Mouse (Mus musculus) hindbrain, embryonic 13.5 days (tissue): ENCODE measurements around the gene Serpinb6d. TPM values are rescaled to one million over a fixed set of nuclear protein-coding genes. Genes with fewer than 3 reads are reported as not detected.

Experiments used
- ATAC-seq: fragments of 200-750 bp; cut with Nextera tagmentation; 2 replicates; pipeline ENCODE4 v1.8.0; 2017; ENCODE audit warnings: moderate TSS enrichment; ENCODE audit not compliant: low FRiP score
- H3K27ac ChIP-seq: fragments of 300-500 bp; sonication (generic); 2 replicates; pipeline ENCODE4 v1.5.1; 2015; ENCODE audit warnings: inconsistent platforms, mild to moderate bottlenecking, moderate library complexity
- H3K27me3 ChIP-seq: fragments of 300-500 bp; sonication (generic); 2 replicates; pipeline ENCODE4 v1.6.1; 2015; ENCODE audit warnings: mild to moderate bottlenecking, inconsistent platforms
- H3K36me3 ChIP-seq: fragments of 300-500 bp; sonication (generic); 2 replicates; pipeline ENCODE4 v1.6.1; 2015; ENCODE audit warnings: mild to moderate bottlenecking, inconsistent platforms
- H3K4me1 ChIP-seq: fragments of 300-500 bp; sonication (generic); replicated peaks from 2 replicates; pipeline ENCODE4 v1.6.1; 2015; ENCODE audit warnings: inconsistent platforms
- H3K4me2 ChIP-seq: fragments of 300-500 bp; sonication (generic); 2 replicates; pipeline ENCODE4 v1.6.1; 2015; ENCODE audit warnings: inconsistent platforms, mild to moderate bottlenecking, moderate library complexity
- H3K4me3 ChIP-seq: fragments of 300-500 bp; sonication (generic); 2 replicates; pipeline ENCODE4 v1.5.1; 2015; ENCODE audit warnings: mild to moderate bottlenecking, inconsistent platforms
- H3K9ac ChIP-seq: fragments of 300-500 bp; sonication (generic); 2 replicates; pipeline ENCODE4 v1.6.1; 2015; ENCODE audit warnings: mild to moderate bottlenecking, inconsistent platforms
- H3K9me3 ChIP-seq: fragments of 300-500 bp; sonication (generic); 2 replicates; pipeline ENCODE4 v1.6.1; 2016; ENCODE audit warnings: inconsistent platforms
- WGBS: fragments of 180-500 bp; shearing (Covaris S2); methylation state at CpG from one replicate; pipeline ENCODE4 v1.1.7; 2015; 5-methylcytosine and 5-hydroxymethylcytosine counted together
- polyA plus RNA-seq: library from polyadenylated mRNA; unstranded; fragments of >200 nt; fragmentation: Nextera tagmentation; extraction: Ambion mirVana; gene quantifications from 2 replicates; pipeline ENCODE4 v1.2.1, GENCODE M21; 2015

Gene Serpinb6d
- not detected in 2 replicates for polyA plus RNA-seq

- Histone ChIP-seq H3K4me3 (no peak within 1 kb of the TSS), H3K4me1 (no peaks in the 10 kb centered on the region), H3K27ac (no peak within 1 kb of the TSS), H3K9me3 (peaks cover 43% of the 10 kb centered on the region), H3K27me3 (no peaks in the 10 kb centered on the region), H3K36me3 (no peaks in the 10 kb centered on the region), H3K9ac (no peak within 1 kb of the TSS), H3K4me2 (no peak within 1 kb of the TSS)
- ATAC-seq: no peak
- 79% methylated on average over 1 of the region's 1 CpGs for WGBS
Observed at GRCm38 (mm10) chr13:33661105-33661504, at the start of gene Serpinb6d. Gene Serpinb6d (plus strand): TSS chr13:33661405.

- peaks cover 39% of the 10 kb centered on the region for H3K9me3 ChIP-seq
- no peaks in the 10 kb centered on the region for H3K36me3 ChIP-seq
- 95% methylated on average over 2 of the region's 2 CpGs for WGBS
- ATAC-seq: no peak
- H3K9ac ChIP-seq: no peak overlapping the region
- H3K4me2 ChIP-seq: no peak overlapping the region
- H3K27me3 ChIP-seq: no peaks in the 10 kb centered on the region
- no peaks in the 10 kb centered on the region for H3K4me1 ChIP-seq
- H3K27ac ChIP-seq: no peak overlapping the region
- H3K4me3 ChIP-seq: no peak overlapping the region
Observed at GRCm38 (mm10) chr13:33622921-33623320, 38.3 kb upstream of the Serpinb6d start.

- Histone ChIP-seq H3K27ac (no peak overlapping the region), H3K27me3 (no peaks in the 10 kb centered on the region), H3K4me2 (no peak overlapping the region), H3K9ac (no peak overlapping the region), H3K36me3 (no peaks in the 10 kb centered on the region), H3K4me1 (no peaks in the 10 kb centered on the region), H3K9me3 (peaks cover 20% of the 10 kb centered on the region), H3K4me3 (no peak overlapping the region)
- 71% methylated on average over 2 of the region's 2 CpGs for WGBS
- ATAC-seq: no peak
Observed at GRCm38 (mm10) chr13:33642540-33642939, 18.7 kb upstream of the Serpinb6d start.

- no peak for ATAC-seq
- H3K4me1 ChIP-seq: no peaks in the 10 kb centered on the region
Observed at GRCm38 (mm10) chr13:33662550-33662949, 1.3 kb downstream of the Serpinb6d start.

GRCm38 (mm10) chr13:33720296-33720695, 59.1 kb downstream of the Serpinb6d start:
- ATAC-seq: no peak
- no peak overlapping the region for H3K27ac ChIP-seq
- no peak overlapping the region for H3K4me3 ChIP-seq
- WGBS: 84% methylated on average over 2 of the region's 2 CpGs
- H3K4me1 ChIP-seq: no peaks in the 10 kb centered on the region
- H3K27me3 ChIP-seq: no peaks in the 10 kb centered on the region
- H3K9me3 ChIP-seq: peaks cover 16% of the 10 kb centered on the region
- H3K36me3 ChIP-seq: no peaks in the 10 kb centered on the region
- H3K4me2 ChIP-seq: no peak overlapping the region
- no peak overlapping the region for H3K9ac ChIP-seq

More at GRCm38 (mm10) chr13:33662550-33662949, 1.3 kb downstream of the Serpinb6d start:
- Histone ChIP-seq H3K27ac (no peak overlapping the region), H3K36me3 (no peaks in the 10 kb centered on the region), H3K4me3 (no peak overlapping the region), H3K27me3 (no peaks in the 10 kb centered on the region), H3K9ac (no peak overlapping the region), H3K9me3 (peaks cover 44% of the 10 kb centered on the region), H3K4me2 (no peak overlapping the region)

Other genes starting within 250 kb of the Serpinb6d start
- gene Serpinb9g, start 176.6 kb upstream of the Serpinb6d start, polyA plus RNA-seq: not detected in 2 replicates
- gene Serpinb6e, start 182.0 kb downstream of the Serpinb6d start, polyA plus RNA-seq: 0.19 TPM in 1 of 2 replicates, not detected in the other
- 0.21 and 0.25 TPM in 2 replicates for gene Serpinb6c, start 244.3 kb downstream of the Serpinb6d start, polyA plus RNA-seq